Mouse (Mus musculus) spleen, postnatal 4 days (tissue): ENCODE data around the gene Sp7.

Experiments
- DNase-seq, 2 experiments: peaks; one replicate each; pipeline ENCODE4 v3.0.0; 2022; ENCODE audit warnings: low spot score in 2 of 2

Gene Sp7

GRCm38 (mm10) chr15:102388942-102389341, 22.0 kb upstream of the Sp7 start:
- no peak for DNase-seq

DNA sequence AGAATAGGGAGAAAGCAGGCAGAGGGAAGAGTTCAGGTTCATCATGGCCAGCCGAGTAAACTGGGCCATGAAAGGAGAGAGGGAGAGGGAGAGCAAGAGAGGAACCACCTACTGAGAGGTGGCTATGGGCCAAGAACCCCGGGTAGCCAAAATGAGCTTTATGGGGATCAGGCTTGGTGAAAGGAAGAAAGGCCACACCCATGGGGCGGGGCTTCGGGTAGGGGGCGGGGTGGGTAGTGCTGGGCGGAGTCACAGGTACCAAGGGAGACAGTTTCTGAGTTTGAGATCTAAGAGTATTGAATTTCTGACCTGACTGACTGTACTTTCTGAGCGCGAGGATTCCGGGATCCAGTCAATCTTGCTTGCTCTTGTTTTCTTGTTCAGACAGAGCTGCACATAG, 19.7 kb upstream of the Sp7 start:
- peak in 1 of 2 experiments; percentile 65 for DNase-seq

- DNase-seq = no peak
Measured at GRCm38 (mm10) chr15:102383671-102384070, 16.7 kb upstream of the Sp7 start.

DNA sequence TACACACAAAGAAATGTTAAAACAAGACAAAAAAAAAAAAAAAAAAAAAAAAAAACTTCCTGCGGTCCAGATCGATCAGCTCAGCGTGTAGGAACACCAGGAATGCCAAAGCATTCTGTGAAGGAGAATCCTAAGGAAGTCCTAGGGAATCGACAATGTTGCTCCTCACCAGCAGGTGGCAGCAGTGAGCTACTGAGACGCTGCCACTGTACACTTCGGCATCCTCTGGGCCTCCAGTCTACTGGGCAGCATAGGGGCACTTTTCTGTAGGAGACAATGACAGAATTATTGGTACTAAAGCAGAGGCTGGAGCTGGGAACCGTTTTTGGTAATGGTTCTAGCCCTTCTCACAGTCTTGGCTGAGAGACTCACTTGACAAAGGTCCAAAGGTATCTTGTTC, 14.6 kb upstream of the Sp7 start:
- DNase-seq = peak; percentile 73 to 92

GRCm38 (mm10) chr15:102377810-102378262, 10.9 kb upstream of the Sp7 start:
- DNase-seq = peak in 1 of 2 experiments; percentile 21

- DNase-seq = peak; percentile 84 to 93
Measured at GRCm38 (mm10) chr15:102377163-102377543, 10.2 kb upstream of the Sp7 start.

GRCm38 (mm10) chr15:102376453-102377162, 9.6 kb upstream of the Sp7 start:
- DNase-seq = peak; percentile 59 to 83

DNA sequence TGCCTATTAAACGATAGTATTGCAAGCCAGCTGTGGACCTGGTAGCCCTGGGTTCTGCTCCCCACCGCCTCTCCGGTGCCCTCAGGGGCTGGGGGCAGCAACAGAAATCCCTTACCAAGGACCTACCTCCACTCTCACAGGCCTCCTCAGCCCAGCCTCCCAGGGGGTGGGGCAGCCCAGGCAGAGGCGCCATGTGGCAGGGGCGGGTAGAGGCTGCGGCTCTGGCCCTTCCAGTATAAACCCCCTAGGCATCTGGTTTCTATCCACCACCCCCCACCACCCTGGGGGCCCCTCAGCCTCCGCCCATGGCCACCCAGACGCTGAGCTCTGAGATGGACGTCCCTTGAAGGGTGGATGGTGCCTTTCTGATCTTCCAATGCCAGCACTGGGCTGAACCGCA, 3.7 kb upstream of the Sp7 start:
- DNase-seq = no peak

DNA sequence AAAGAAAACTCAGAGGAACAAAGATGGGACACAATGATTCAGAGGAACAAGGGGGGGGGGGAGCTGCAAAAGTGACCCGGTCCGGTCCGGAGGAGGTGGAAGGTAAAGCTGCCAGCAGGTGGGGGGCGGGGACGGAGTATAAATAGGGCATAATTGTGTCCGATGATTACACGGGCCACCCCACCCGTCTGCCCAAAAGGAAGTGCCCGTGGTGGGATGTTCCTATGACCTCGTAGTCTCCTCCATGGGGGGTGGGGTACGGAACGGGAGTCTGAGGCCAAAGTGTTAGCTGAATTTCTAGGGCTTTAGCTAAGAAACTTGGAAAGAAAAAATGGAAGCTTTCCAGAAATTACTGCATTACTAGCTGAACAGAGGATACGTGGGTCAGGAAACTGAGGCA, 3.0 kb upstream of the Sp7 start:
- no peak for DNase-seq

GRCm38 (mm10) chr15:102366238-102366637, 744 bp downstream of the Sp7 start:
- DNase-seq = no peak

- DNase-seq = no peak
Measured at GRCm38 (mm10) chr15:102364678-102365077, 2.3 kb downstream of the Sp7 start.

- DNase-seq = no peak
Measured at GRCm38 (mm10) chr15:102362648-102363047, 4.3 kb downstream of the Sp7 start.

DNA sequence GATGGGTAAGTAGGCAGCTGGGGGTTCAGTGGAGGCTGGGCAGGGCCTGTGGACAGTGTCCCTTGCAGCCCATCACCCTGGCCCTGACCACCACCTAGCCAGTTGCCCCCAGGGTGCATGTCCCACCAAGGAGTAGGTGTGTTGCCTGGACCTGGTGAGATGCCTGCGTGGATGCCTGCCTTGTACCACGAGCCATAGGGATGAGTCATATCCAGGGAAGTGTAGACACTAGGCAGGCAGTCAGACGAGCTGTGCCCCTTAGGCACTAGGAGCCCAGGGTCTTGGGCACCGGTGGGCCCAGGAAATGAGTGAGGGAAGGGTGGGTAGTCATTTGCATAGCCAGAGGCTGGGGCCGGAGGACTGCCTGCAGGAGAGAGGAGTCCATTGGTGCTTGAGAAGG, 8.1 kb downstream of the Sp7 start:
- DNase-seq = no peak

DNA sequence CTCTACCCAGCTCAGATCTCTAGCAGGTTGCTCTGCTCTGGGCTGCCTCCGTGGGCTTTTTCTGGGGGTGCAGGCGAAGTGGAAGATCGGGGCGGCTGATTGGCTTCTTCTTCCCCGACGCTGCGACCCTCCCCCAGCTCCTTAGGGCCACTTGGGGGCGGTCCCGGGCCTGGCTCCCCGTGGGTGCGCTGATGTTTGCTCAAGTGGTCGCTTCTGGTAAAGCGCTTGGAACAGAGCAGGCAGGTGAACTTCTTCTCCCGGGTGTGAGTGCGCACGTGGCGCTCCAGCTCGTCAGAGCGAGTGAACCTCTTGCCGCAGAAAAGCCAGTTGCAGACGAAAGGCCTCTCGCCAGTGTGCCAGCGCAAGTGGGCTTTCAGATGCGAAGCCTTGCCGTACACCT, 8.9 kb downstream of the Sp7 start:
- no peak for DNase-seq

GRCm38 (mm10) chr15:102356501-102357325, 10.3 kb downstream of the Sp7 start:
- DNase-seq = no peak

DNA sequence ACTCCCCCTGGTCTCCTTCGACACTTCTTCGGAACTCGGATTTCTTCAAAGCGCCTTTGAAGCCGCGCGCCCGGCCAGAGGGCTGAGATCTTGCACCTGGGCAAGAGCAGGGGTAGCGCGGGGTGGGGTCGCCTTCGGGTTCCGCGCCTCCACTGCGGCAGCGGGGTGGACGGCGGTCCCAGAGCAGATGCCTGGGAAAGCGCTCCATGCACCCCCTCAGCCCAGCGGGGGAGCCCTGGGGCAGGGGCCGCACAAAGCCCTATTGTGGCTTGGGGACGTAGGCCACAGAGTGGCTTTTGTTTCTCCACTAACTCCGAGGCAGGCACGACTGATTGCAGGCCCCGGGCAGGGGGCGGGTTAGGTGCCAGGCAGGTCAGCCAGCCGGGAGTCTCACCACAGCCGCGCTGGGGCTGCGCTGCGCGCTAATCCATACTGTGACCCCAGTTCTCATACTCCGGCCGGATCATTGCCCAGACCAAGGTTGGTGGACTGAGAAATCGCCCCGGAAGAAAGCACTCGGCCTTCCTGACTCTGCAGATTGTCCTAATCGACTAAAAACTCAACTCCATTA, 11.0 kb downstream of the Sp7 start:
- peak in 1 of 2 experiments; percentile 71 for DNase-seq

DNA sequence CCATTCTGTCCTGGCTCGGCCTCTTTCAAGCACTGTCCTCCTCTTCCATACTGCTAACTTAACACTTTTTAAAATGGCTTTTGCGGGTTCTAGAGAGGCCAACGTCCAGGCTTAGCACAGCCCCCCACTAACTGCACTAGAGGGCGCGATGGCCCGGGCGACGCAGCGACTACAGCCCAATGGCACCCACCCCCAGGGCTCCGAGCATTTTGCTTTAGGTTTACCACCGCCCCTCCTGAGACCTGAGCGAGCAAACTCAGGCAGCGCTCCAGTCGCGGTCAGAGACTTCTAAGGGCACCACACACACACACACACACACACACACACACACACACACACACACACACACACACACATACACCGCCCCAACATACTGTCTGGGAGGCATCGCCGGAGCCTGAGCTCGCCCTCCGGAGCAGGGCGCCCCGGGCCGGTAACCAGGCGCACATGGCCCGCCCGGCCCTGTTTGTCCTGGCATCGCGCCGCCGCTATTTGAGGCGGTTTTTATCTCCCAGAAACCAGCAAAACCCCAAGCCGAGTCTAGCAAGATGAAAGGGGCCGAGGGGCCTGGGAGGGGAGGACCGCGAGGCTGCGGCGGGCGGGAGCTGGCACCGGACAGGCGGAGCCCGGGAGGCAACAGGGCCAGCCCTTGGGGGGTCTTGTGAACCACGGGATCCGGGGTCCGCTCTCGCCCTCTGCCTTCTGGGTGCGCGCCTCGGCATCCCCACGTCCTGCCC, 11.7 kb downstream of the Sp7 start:
- peak in 1 of 2 experiments; percentile 74 for DNase-seq

DNA sequence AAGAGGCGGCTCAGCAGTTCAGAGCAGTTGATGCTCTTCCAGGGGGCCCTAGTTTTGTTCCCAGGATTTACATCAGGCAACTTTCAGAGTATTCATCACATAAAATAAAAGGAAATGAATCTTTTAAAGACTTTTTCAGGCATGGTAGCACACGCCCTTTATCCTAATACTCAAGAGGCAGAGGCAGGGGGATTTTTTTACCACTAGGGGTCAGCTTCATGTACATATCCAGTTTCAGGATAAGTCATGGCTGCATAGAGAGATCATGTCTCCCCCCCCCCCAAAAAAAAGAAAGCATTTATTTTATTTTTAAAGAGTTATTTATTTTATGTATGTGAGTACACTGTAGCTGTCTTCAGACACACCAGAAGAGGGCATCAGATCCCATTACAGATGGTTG, 13.0 kb downstream of the Sp7 start:
- no peak for DNase-seq

GRCm38 (mm10) chr15:102352177-102352576, 14.8 kb downstream of the Sp7 start:
- DNase-seq = no peak

DNA sequence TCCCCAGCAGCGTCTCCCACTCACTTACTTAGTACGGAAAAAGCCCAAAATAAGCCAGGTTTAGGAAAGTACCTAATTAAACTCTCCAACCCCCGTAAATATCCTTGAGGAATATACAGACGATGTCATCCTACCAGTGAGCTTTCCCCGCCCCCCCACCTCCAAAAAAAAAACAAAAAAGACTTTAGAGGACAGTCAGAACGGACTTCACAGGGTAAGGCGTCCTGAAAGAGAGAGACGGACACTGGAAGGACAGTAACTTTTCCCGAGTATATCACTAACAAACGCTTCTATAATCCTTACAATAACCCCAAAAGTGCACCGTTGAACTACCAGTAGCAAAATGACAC, 16.1 kb downstream of the Sp7 start:
- DNase-seq = no peak

DNA sequence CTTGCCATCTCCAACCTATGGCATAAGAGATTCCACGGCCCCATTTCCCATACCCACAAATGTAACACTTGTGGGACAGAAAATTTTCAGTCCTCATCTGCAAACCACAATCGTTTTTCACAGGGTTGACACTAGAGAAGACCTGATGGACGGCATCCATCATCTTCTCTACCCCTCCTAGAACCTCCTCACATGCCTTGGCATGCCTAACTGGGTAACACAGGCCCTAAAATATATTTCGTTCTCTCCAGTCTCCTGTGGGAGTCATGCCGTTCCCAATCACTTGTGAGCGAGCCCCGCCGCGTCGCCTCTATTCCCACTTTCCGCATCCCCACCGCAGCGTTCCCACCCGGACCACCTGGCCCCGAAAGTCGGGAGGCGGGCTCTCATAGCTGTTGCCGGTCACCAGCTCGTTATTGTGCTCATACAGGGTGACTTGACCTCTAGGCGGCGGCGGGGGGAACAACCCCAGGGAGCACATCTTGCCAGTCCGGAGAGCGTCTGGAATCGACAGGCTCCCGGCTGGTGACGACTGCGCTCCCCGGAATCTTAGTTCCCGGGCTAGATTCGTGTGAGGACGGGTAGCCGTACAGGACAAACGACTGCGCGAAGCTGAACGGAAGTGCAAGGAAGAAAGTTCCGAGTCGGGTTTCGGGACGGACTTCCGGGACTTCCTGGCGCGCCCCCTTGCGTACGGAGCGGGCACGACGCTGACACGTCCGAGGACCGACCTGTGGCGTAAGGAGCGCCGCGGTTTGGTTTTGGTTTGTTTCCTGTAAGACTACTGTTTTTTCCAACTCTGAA, 16.6 kb downstream of the Sp7 start, which contains the start of gene Aaas:
Aaas (minus strand) TSS at position 634 of the 804 bp plus-strand sequence.
- peak; percentile 96 to 99 for DNase-seq
